Mouse (Mus musculus) megakaryocyte, embryonic 14.5 days (primary cell): ENCODE data around the gene Mbl1.

Experiments used
- FLI1 ChIP-seq: IDR thresholded peaks from 2 replicates; pipeline ENCODE4 v1.6.1; 2012; ENCODE audit warnings: low read length, inconsistent platforms, mixed read lengths
- GATA1 ChIP-seq: IDR thresholded peaks from 3 replicates; pipeline ENCODE4 v1.6.1; 2012; ENCODE audit warnings: mixed read lengths, low read length, inconsistent platforms, borderline replicate concordance

DNA sequence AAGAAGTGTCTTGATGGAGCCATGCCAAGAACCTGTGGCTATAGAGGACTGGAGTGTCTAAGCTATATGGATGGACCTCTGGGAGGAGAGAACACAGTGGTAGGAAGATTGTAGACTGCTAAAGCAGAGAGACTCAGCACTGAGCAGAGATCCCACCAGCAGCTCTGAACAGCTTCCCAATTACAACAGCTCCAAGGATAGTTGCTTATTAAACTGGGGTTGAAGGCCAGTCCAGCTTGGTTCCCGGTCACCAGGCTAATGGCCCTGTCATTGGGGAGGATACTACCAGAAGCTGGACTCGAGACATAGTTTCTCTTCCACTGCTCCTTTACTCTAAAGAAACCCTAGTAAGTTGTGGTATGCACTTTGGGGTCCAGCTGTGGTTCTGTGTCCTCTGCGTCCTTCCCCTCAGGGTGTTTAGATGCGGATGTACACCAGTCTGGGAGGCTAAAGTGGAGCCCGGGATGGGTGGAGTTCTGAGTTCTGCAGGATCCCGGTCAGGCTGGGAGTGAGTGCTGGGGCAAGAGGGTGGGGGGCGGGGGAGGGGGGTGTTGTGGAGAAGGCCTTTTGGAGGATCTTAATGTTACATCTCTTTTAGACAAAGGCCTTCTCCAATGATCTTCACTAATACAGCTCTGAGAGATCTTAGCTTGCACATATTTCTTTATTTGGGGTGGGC is at the start of gene Mbl1:
- no peak for TF ChIP-seq FLI1
- TF ChIP-seq GATA1: no peak
